Mouse (Mus musculus) MEL (cell line): ENCODE measurements around the gene Ddx19a. TPM values are rescaled to one million over a fixed set of nuclear protein-coding genes. Genes with fewer than 3 reads are reported as not detected.
"Not testable (repeated sequence)": the region's sequence is repeated elsewhere in the genome, so short reads cannot be mapped to it uniquely, and the experiment has no call there.

Experiments
- DNase-seq: peaks from one replicate; pipeline ENCODE4 v3.0.0; 2011; ENCODE audit warnings: low read depth, low spot score
- H3K27ac ChIP-seq: 2 replicates; pipeline ENCODE4 v1.5.1; 2012; ENCODE audit warnings: low read depth, mild to moderate bottlenecking, control low read depth, low read length, moderate library complexity; ENCODE audit not compliant: control insufficient read depth
- H3K27me3 ChIP-seq, 2 experiments: fragments of 150-350 bp in 1 of 2; sonication (generic) in 1 of 2; 2 replicates each; pipeline ENCODE4 v1.6.1; 2012; ENCODE audit warnings: low read length in 2 of 2, mild to moderate bottlenecking in 2 of 2, improper control_type of control experiment in 1 of 2, moderate library complexity in 1 of 2; ENCODE audit not compliant: insufficient read depth in 2 of 2, control insufficient read depth in 1 of 2
- H3K36me3 ChIP-seq, 2 experiments: 2 replicates each; pipeline ENCODE4 v1.6.1; 2012 to 2014; ENCODE audit warnings: low read length in 2 of 2, improper control_type of control experiment in 1 of 2, inconsistent platforms in 1 of 2, mild to moderate bottlenecking in 1 of 2; ENCODE audit not compliant: insufficient read depth in 2 of 2, control insufficient read depth in 1 of 2
- H3K4me1 ChIP-seq, 2 experiments: fragments of 150-350 bp in 1 of 2; sonication (generic) in 1 of 2; 2 replicates each; pipeline ENCODE4 v1.6.1; 2012; ENCODE audit warnings: low read length in 2 of 2, improper control_type of control experiment in 1 of 2, mild to moderate bottlenecking in 1 of 2; ENCODE audit not compliant: insufficient read depth in 2 of 2, control insufficient read depth in 1 of 2
- H3K4me3 ChIP-seq, 2 experiments: fragments of 150-350 bp in 1 of 2; sonication (generic) in 1 of 2; 2 replicates each; pipeline ENCODE4 v1.5.1; 2012; ENCODE audit warnings: low read depth in 2 of 2, low read length in 2 of 2, mild to moderate bottlenecking in 2 of 2, moderate library complexity in 2 of 2, control low read depth in 1 of 2, improper control_type of control experiment in 1 of 2; ENCODE audit not compliant: control insufficient read depth in 1 of 2, insufficient read depth in 1 of 2
- H3K79me2 ChIP-seq: 2 replicates; pipeline ENCODE4 v1.6.1; 2012; ENCODE audit warnings: mild to moderate bottlenecking, low read length, moderate library complexity; ENCODE audit not compliant: control insufficient read depth, poor library complexity, insufficient read depth
- H3K9ac ChIP-seq: 2 replicates; pipeline ENCODE4 v1.6.1; 2012; ENCODE audit warnings: low read depth, mild to moderate bottlenecking, control low read depth, low read length, moderate library complexity; ENCODE audit not compliant: control insufficient read depth, poor library complexity, severe bottlenecking
- H3K9me3 ChIP-seq: fragments of 150-350 bp; sonication (generic); replicated peaks from 2 replicates; pipeline ENCODE4 v1.6.1; 2012; ENCODE audit warnings: mild to moderate bottlenecking, low read length, improper control_type of control experiment, moderate library complexity; ENCODE audit not compliant: insufficient read depth
- BHLHE40 ChIP-seq: IDR thresholded peaks from 2 replicates; pipeline ENCODE4 v1.6.1; 2012; ENCODE audit warnings: low read depth, mild to moderate bottlenecking, inconsistent platforms, low read length, improper control_type of control experiment, borderline replicate concordance
- CHD2 ChIP-seq: IDR thresholded peaks from 2 replicates; pipeline ENCODE4 v1.6.1; 2011; ENCODE audit warnings: low read length, improper control_type of control experiment
- CTCF ChIP-seq, 3 experiments: IDR thresholded peaks in 2 of 3; conservative IDR thresholded peaks in 1 of 3; 2 replicates each; pipeline ENCODE4 v1.5.1; 2011 to 2012; ENCODE audit warnings: low read length in 3 of 3, low read depth in 2 of 3, mild to moderate bottlenecking in 2 of 3, improper control_type of control experiment in 1 of 3, inconsistent platforms in 1 of 3, mixed read lengths in 1 of 3, moderate library complexity in 1 of 3; ENCODE audit not compliant: control insufficient read depth in 1 of 3, insufficient read depth in 1 of 3, poor library complexity in 1 of 3, severe bottlenecking in 1 of 3
- E2F4 ChIP-seq: IDR thresholded peaks from 2 replicates; pipeline ENCODE4 v1.6.1; 2011; ENCODE audit warnings: low read depth, low read length, improper control_type of control experiment, borderline replicate concordance
- EP300 ChIP-seq, 2 experiments: IDR thresholded peaks; 2 replicates each; pipeline ENCODE4 v1.6.1; 2011; ENCODE audit warnings: improper control_type of control experiment in 2 of 2, low read length in 2 of 2, low read depth in 1 of 2, mild to moderate bottlenecking in 1 of 2
- MAX ChIP-seq: IDR thresholded peaks from 2 replicates; pipeline ENCODE4 v1.6.1; 2011; ENCODE audit warnings: low read length, improper control_type of control experiment
- MEF2A ChIP-seq: IDR thresholded peaks from 2 replicates; pipeline ENCODE4 v1.6.1; 2014; ENCODE audit warnings: low read depth, mild to moderate bottlenecking, inconsistent platforms, low read length, improper control_type of control experiment; ENCODE audit not compliant: poor library complexity, insufficient replicate concordance, severe bottlenecking; ENCODE audit errors: extremely low read depth
- NELFE ChIP-seq: IDR thresholded peaks from 2 replicates; pipeline ENCODE4 v1.6.1; 2011; ENCODE audit warnings: low read depth, low read length, improper control_type of control experiment
- POLR2A ChIP-seq, 2 experiments: IDR thresholded peaks; 2 replicates each; pipeline ENCODE4 v1.6.1; 2011 to 2012; ENCODE audit warnings: low read length in 2 of 2, mild to moderate bottlenecking in 2 of 2, control low read depth in 1 of 2, improper control_type of control experiment in 1 of 2, low read depth in 1 of 2, moderate library complexity in 1 of 2; ENCODE audit not compliant: control insufficient read depth in 1 of 2, insufficient read depth in 1 of 2, poor library complexity in 1 of 2
- POLR2AphosphoS5 ChIP-seq: IDR thresholded peaks from 2 replicates; pipeline ENCODE4 v1.6.1; 2012; ENCODE audit warnings: low read depth, borderline replicate concordance, mild to moderate bottlenecking, inconsistent platforms, low read length, moderate library complexity, mixed read lengths
- SIN3A ChIP-seq: IDR thresholded peaks from 2 replicates; pipeline ENCODE4 v1.6.1; 2012; ENCODE audit warnings: low read length, improper control_type of control experiment, inconsistent platforms
- TAL1 ChIP-seq: IDR thresholded peaks from 2 replicates; pipeline ENCODE4 v1.6.1; 2012; ENCODE audit warnings: mild to moderate bottlenecking, inconsistent platforms, low read length, moderate library complexity, mixed read lengths
- TBP ChIP-seq: IDR thresholded peaks from 2 replicates; pipeline ENCODE4 v1.8.0; 2011; ENCODE audit warnings: low read depth, low read length, improper control_type of control experiment
- TCF12 ChIP-seq: IDR thresholded peaks from 2 replicates; pipeline ENCODE4 v1.6.1; 2014; ENCODE audit warnings: low read depth, mild to moderate bottlenecking, inconsistent platforms, low read length, improper control_type of control experiment, moderate library complexity
- USF1 ChIP-seq: IDR thresholded peaks from 2 replicates; pipeline ENCODE4 v1.6.1; 2014; ENCODE audit warnings: low read depth, mild to moderate bottlenecking, inconsistent platforms, low read length, improper control_type of control experiment, moderate library complexity
- ZNF384 ChIP-seq: IDR thresholded peaks from 2 replicates; pipeline ENCODE4 v1.6.1; 2012; ENCODE audit warnings: low read depth, mild to moderate bottlenecking, inconsistent platforms, low read length, improper control_type of control experiment
- polyA plus RNA-seq, 2 experiments: library from polyadenylated mRNA; stranded (reverse) in 1 of 2; unstranded in 1 of 2; fragments of >175 nt in 1 of 2; fragments of >200 nt in 1 of 2; gene quantifications; 2 replicates each; pipeline versions ENCODE4 v1.2.1 to v1.2.4; 2012; ENCODE audit warnings: low replicate concordance in 2 of 2, low read depth in 1 of 2; ENCODE audit not compliant: insufficient read length in 2 of 2, insufficient read depth in 1 of 2, missing spikeins in 1 of 2
- total RNA-seq: library from RNA; depleted of rRNA; stranded (reverse); fragments of 300-350 nt; gene quantifications from 2 replicates; pipeline ENCODE4 v1.2.3, GENCODE M21; 2012

Ddx19a gene
- total and polyA plus RNA-seq, 3 experiments: 17.0 to 168 (median 59.0) TPM

DNA sequence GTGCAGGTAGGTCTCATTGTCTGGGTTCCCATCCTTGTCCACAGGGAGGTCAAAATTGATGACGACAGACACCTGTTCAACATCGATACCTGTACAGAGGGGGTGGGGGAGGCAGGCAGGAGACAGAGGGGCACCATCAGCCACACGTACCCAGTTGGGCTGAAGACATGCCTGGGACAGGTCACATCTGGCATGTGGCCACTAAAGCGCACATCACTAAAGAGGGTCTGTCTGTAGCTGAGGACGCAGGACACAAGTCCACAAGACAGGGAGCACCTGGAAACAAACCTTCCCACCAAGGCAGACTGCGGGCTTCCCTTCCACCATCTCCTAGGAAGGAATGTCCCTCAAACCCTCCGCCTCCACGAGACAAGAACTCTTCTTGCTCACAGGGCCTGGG lies 21.1 kb downstream of the Ddx19a start:
- H3K27me3 ChIP-seq, H3K9me3 ChIP-seq, H3K4me3 ChIP-seq, H3K79me2 ChIP-seq, DNase-seq, H3K27ac ChIP-seq, H3K9ac ChIP-seq, H3K4me1 ChIP-seq: not testable (repeated sequence)
- peaks cover 2 to 14% of the 10 kb centered on the region in 2 experiments for H3K36me3 ChIP-seq

DNA sequence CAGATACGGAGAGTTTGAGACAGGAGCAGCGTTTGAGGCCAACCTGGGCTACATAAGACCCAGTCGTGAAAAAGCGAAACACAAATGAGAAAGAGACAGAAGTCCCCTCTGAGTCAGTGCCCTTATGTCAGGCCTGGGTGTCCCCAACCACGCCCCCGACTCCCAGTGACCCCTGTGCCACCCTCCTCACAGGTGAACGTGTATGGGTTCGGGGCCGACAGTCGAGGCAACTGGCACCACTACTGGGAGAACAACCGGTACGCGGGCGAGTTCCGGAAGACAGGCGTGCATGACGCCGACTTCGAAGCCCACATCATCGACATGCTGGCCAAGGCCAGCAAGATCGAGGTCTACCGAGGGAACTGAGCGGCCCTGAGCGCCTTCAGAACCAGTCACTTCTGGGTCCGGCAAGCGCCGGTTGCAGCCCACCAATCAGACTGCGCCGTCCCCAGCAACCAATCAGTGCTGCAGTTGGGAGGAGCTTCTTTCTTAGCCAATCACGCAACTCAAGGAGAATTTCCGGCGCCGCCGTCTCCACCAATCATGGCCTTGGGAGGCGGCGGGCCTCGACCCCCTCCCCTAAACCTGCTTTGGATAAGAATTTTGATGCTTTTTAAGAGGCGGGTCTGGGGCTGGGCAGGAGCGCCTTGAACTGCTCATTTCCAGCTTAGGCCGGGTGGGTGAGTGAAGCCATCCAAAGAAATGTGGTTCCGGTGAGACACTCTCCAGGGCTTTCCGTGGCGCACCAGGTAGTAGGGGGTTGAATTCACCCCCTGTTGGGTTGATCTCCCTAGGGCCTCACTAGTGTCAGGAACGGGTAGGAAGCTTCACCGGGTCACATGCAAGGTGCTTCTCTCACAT lies 27.5 kb downstream of the Ddx19a start:
- H3K27me3 ChIP-seq: no peaks in the 10 kb centered on the region
- peaks cover 6 to 13% of the 10 kb centered on the region in 2 experiments; a peak in 3 of 4 replicates for H3K36me3 ChIP-seq
- no peak overlapping the region for H3K27ac ChIP-seq
- H3K9ac ChIP-seq: no peak overlapping the region
- no peak for TF ChIP-seq MEF2A
- TF ChIP-seq POLR2A (IDR thresholded peaks at IDR 0.05; ENCODE audit: control insufficient read depth in 1 of 2, insufficient read depth in 1 of 2, low read depth in 1 of 2, low read length in 2 of 2, poor library complexity in 1 of 2): no peak
- TF ChIP-seq TBP: no peak
- no peak for TF ChIP-seq EP300 (IDR thresholded peaks at IDR 0.05; ENCODE audit: low read depth in 1 of 2, low read length in 2 of 2)
- TF ChIP-seq E2F4: no peak
- no peak for TF ChIP-seq NELFE
- no peak for TF ChIP-seq CTCF (IDR thresholded peaks at IDR 0.05 in 2 of 3, conservative IDR thresholded peaks at IDR 0.05 in 1 of 3; ENCODE audit: control insufficient read depth in 1 of 3, insufficient read depth in 1 of 3, low read depth in 2 of 3, low read length in 3 of 3, poor library complexity in 1 of 3, severe bottlenecking in 1 of 3)
- no peak for TF ChIP-seq CHD2
- TF ChIP-seq ZNF384: no peak
- no peak for TF ChIP-seq POLR2AphosphoS5
- TF ChIP-seq USF1: no peak
- no peak for TF ChIP-seq SIN3A
- no peak for TF ChIP-seq BHLHE40
- no peak for TF ChIP-seq TAL1
- no peak for TF ChIP-seq MAX
- TF ChIP-seq TCF12: no peak
- TF ChIP-seq, all 39 proteins: peak for 0
- DNase-seq: no peak
- H3K4me3 ChIP-seq: no peak overlapping the region
- H3K9me3 ChIP-seq: no peaks in the 10 kb centered on the region
- H3K4me1 ChIP-seq: peaks cover 4 to 16% of the 10 kb centered on the region in 2 experiments
- H3K79me2 ChIP-seq: no peaks in the 10 kb centered on the region
